Mouse (Mus musculus) heart, embryonic 11.5 days (tissue): ENCODE data around the gene Sppl2b. TPM values are rescaled to one million over a fixed set of nuclear protein-coding genes. Genes with fewer than 3 reads are reported as not detected.

ENCODE experiments used
- ATAC-seq: fragments of 200-750 bp; cut with Nextera tagmentation; replicated peaks from 2 replicates; pipeline ENCODE4 v1.8.0; 2017; ENCODE audit warnings: moderate library complexity; ENCODE audit not compliant: insufficient number of reproducible peaks, low FRiP score, low TSS enrichment
- H3K27ac ChIP-seq: fragments of 300-500 bp; sonication (generic); 2 replicates; pipeline ENCODE4 v1.5.1; 2014; ENCODE audit warnings: mild to moderate bottlenecking, low read depth, low read length
- H3K27me3 ChIP-seq: fragments of 300-500 bp; sonication (generic); 2 replicates; pipeline ENCODE4 v1.6.1; 2014; ENCODE audit warnings: mild to moderate bottlenecking, low read length, mixed read lengths; ENCODE audit not compliant: control insufficient read depth, insufficient read depth
- H3K36me3 ChIP-seq: fragments of 300-500 bp; sonication (generic); 2 replicates; pipeline ENCODE4 v1.6.1; 2014; ENCODE audit warnings: mild to moderate bottlenecking, low read length, moderate library complexity, mixed read lengths; ENCODE audit not compliant: control insufficient read depth, insufficient read depth
- H3K4me1 ChIP-seq: fragments of 300-500 bp; sonication (generic); 2 replicates; pipeline ENCODE4 v1.6.1; 2014; ENCODE audit warnings: low read length; ENCODE audit not compliant: control insufficient read depth, insufficient read depth
- H3K4me2 ChIP-seq: fragments of 300-500 bp; sonication (generic); 2 replicates; pipeline ENCODE4 v1.6.1; 2014; ENCODE audit warnings: mild to moderate bottlenecking, moderate library complexity
- H3K4me3 ChIP-seq: fragments of 300-500 bp; sonication (generic); 2 replicates; pipeline ENCODE4 v1.5.1; 2014; ENCODE audit warnings: low read depth, low read length
- H3K9ac ChIP-seq: fragments of 300-500 bp; sonication (generic); 2 replicates; pipeline ENCODE4 v1.6.1; 2014; ENCODE audit warnings: mild to moderate bottlenecking, low read depth, low read length, moderate library complexity
- H3K9me3 ChIP-seq: fragments of 300-500 bp; sonication (generic); replicated peaks from 2 replicates; pipeline ENCODE4 v1.6.1; 2016; ENCODE audit warnings: low read length; ENCODE audit not compliant: control insufficient read depth
- WGBS: fragments of 180-500 bp; shearing (Covaris S2); extraction: QIAGEN DNeasy Blood & Tissue Kit; methylation state at CpG from one replicate; pipeline ENCODE4 v1.1.7; 2014; ENCODE audit not compliant: insufficient replicate concordance; 5-methylcytosine and 5-hydroxymethylcytosine counted together
- polyA plus RNA-seq: library from polyadenylated mRNA; unstranded; fragments of >200 nt; fragmentation: Nextera tagmentation; extraction: Ambion mirVana; gene quantifications from 2 replicates; pipeline ENCODE4 v1.2.1, GENCODE M21; 2014

Gene Sppl2b
- polyA plus RNA-seq, 1 experiment from 2014 or later, result 26.3 TPM

DNA sequence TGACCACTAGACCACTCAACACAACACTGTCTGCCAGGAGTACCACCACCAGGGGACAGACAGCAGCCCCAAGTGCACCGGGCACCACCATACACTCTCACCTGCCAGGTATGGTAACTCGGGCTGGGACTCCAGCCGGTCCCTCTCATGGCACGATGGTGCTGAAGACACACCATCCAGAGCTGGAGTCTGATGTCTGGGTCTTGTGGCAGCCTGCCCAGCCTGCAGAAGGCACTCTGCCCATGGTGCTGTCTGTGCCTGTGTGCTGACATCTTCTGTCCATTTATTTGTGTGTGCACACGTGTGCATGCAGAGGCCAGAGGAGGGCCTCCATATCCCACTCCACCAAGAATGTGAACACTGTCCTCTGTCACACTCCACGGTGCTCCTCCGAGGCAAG, 40.0 kb downstream of the Sppl2b start:
- H3K27me3 ChIP-seq, result peaks cover 9% of the 10 kb centered on the region
- H3K4me3 ChIP-seq, result no peak overlapping the region
- no peak overlapping the region for H3K4me2 ChIP-seq
- no peak for ATAC-seq
- H3K27ac ChIP-seq, result no peak overlapping the region
- no peaks in the 10 kb centered on the region for H3K9me3 ChIP-seq
- peaks cover 15% of the 10 kb centered on the region for H3K4me1 ChIP-seq
- H3K36me3 ChIP-seq, result no peaks in the 10 kb centered on the region
- no peak overlapping the region for H3K9ac ChIP-seq
- 85% methylated on average over 7 of the region's 7 CpGs for WGBS

DNA sequence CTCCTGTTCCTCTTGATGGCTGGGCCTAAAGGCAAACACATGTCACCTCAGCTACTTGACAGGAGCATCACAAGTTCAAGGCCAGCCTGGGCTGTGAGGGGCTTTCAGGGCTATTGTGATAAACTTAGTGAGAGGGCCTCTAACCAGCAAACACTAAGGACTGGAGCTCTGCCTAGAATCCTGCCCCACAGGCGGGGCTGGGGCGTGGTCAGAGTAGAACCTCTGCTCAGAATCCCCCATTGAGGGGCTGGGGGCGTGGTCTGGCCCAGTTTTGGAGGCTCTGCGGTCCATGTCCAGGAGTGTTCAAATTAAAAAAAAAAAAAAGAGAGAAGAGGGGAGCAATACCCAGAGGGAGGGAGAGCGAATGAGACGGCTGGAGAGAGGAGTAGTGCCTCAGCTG, 40.6 kb downstream of the Sppl2b start:
- peaks cover 5% of the 10 kb centered on the region; the same call in 1 of the 2 replicates for H3K27me3 ChIP-seq
- H3K4me1 ChIP-seq, result peaks cover 15% of the 10 kb centered on the region
- H3K27ac ChIP-seq, result no peak overlapping the region
- WGBS, result 87% methylated on average over 6 of the region's 6 CpGs
- no peaks in the 10 kb centered on the region for H3K36me3 ChIP-seq
- ATAC-seq, result no peak
- H3K4me3 ChIP-seq, result no peak overlapping the region
- no peaks in the 10 kb centered on the region for H3K9me3 ChIP-seq
- H3K9ac ChIP-seq, result no peak overlapping the region
- no peak overlapping the region for H3K4me2 ChIP-seq

DNA sequence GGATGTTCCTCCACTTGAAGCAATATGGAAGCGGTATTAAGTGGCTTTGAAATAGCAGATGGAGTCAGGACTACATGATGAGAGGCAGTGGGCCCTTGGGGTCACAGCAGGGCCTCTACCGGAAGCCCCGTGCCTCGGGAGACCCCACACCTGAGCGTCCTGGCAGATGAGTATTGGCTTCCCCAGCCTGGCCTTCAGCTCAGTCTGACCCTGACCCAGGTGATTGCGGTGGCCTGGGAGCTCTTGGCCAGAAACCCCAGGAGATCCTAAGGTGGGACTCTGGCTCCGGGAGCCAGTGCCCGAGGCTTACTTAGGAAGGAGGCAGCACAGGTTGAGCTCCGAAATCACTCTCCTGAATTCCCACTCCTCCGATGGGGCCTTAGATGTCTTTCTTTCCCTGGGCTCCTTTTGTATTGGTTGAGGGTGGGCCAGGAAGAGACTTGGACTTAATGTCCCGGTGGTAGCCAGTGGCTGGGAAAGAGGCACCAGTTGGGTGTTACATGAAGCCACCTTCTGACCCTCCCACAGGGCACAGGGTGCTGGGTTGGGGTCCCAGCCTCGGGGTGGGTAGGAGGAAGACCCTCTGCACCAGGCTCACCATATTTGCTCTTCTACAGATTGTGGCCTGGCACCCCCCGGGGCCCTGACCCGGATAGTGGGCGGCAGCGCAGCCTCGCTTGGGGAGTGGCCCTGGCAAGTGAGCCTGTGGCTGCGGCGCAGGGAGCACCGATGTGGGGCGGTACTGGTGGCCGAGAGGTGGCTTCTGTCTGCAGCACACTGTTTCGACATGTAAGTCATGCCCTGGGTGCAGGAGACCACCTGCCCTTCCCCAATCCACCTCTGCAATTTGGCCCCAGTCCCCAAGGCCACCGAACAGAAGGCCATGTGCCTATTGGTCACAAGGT, 41.8 kb downstream of the Sppl2b start:
- H3K4me3 ChIP-seq, result no peak overlapping the region
- peaks cover 15% of the 10 kb centered on the region for H3K4me1 ChIP-seq
- H3K9me3 ChIP-seq, result no peaks in the 10 kb centered on the region
- H3K27ac ChIP-seq, result no peak overlapping the region
- peak overlapping the region; percentile 56; the same call in 1 of the 2 replicates for H3K4me2 ChIP-seq
- 64% methylated on average over 24 of the region's 24 CpGs for WGBS
- no peaks in the 10 kb centered on the region for H3K36me3 ChIP-seq
- ATAC-seq, result no peak
- H3K9ac ChIP-seq, result no peak overlapping the region
- H3K27me3 ChIP-seq, result peaks cover 4% of the 10 kb centered on the region; the same call in 1 of the 2 replicates

DNA sequence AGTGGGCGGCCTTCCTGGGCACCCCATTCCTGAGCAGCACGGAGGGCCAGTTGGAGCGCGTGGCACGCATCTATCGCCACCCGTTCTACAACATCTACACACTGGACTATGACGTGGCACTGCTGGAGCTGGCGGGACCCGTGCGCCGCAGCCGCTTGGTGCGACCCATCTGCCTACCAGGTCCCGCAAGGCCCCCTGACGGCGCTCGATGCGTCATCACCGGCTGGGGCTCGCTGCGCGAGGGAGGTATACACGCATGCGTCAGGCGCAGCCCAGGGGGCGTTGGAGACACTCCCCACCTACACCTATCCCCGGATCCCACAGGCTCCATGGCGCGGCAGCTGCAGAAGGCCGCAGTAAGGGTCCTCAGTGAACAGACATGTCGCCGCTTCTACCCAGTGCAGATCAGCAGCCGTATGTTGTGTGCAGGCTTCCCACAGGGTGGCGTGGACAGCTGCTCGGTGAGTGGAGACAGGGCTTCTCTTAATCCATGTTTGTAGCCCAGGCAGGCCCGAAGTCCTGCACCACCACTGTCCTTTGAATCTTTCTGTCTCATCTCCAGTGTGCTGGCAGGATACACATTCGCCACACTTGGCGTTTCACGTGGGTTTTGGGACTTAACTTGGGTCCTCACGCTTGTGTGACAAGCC, 42.9 kb downstream of the Sppl2b start:
- Histone ChIP-seq H3K4me3 (no peak overlapping the region), H3K9ac (peak overlapping the region; percentile 56)

DNA sequence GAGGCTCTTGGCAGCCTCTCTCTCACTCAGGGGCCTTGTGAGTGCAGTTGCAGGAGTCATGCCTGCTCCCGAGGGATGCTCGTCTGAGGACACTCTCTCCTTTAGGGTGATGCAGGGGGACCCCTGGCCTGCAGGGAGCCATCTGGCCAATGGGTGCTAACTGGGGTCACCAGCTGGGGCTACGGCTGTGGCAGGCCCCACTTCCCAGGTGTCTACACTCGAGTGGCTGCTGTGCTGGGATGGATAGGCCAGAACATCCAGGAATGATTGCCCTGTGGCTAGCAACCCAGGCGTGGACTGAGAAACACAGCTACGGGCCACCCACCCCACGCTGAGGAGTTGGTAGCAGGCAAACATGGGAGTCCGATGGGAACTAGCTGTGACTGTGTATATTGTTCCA, 44.0 kb downstream of the Sppl2b start:
- Histone ChIP-seq H3K4me1 (peaks cover 15% of the 10 kb centered on the region), H3K27me3 (peaks cover 4% of the 10 kb centered on the region; the same call in 1 of the 2 replicates), H3K9me3 (no peaks in the 10 kb centered on the region), H3K4me2 (peak overlapping the region; percentile 98; the same call in 1 of the 2 replicates), H3K27ac (no peak overlapping the region), H3K4me3 (peak overlapping the region; percentile 86; the same call in 1 of the 2 replicates), H3K9ac (no peak overlapping the region), H3K36me3 (peaks cover 15% of the 10 kb centered on the region)
- 90% methylated on average over 8 of the region's 8 CpGs for WGBS
- ATAC-seq, result no peak

More for the DNA sequence above, 42.9 kb downstream of the Sppl2b start:
- Histone ChIP-seq H3K4me1 (peaks cover 15% of the 10 kb centered on the region), H3K4me2 (peak overlapping the region; percentile 56), H3K36me3 (peaks cover 6% of the 10 kb centered on the region; the same call in 1 of the 2 replicates), H3K9me3 (no peaks in the 10 kb centered on the region), H3K27me3 (peaks cover 4% of the 10 kb centered on the region; the same call in 1 of the 2 replicates), H3K27ac (no peak overlapping the region)
- no peak for ATAC-seq
- 27% methylated on average over 41 of the region's 41 CpGs for WGBS

DNA sequence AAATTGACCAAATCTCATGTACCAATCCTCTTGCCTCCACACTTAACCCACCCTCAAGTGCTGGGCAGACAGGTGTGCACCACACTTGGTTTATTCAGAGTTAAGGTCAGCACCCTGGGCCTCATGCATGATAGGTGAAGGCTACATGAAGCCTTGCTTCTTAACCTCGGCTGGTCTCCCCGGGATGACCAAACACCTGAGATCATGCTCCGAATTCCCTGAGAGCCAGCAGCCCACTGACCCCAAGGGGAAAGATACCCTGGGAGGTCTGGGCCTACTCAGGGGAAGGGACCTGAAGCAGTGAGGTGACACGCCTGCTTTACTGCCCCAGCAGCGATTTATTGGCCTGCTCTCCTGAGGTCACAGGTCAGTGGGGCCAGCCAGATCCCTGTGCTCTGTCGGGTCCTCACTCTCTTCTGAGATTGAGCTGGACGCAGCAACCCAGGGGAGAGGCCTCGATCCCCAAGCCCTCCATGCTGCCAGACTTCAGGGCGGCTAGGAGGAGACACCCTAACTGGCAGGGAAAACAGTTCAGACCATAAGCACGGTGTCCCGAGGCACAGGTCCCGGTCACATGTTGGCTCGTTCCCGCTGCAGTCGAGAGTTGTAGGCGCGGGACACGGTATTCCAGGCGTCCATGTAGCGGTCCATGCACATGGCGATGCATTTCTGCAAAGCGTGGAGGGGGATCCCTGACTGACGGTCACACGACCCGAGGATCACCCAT, 44.7 kb downstream of the Sppl2b start:
- ATAC-seq, result no peak
- H3K27ac ChIP-seq, result peak overlapping the region; percentile 69; the same call in 1 of the 2 replicates
- H3K4me2 ChIP-seq, result peak overlapping the region; percentile 98
- no peaks in the 10 kb centered on the region for H3K9me3 ChIP-seq
- peak overlapping the region; percentile 85 for H3K9ac ChIP-seq
- peaks cover 15% of the 10 kb centered on the region for H3K4me1 ChIP-seq
- H3K4me3 ChIP-seq, result peak overlapping the region; percentile 86
- peaks cover 21% of the 10 kb centered on the region for H3K36me3 ChIP-seq
- peaks cover 4% of the 10 kb centered on the region; the same call in 1 of the 2 replicates for H3K27me3 ChIP-seq
- WGBS, result 17% methylated on average over 25 of the region's 25 CpGs

DNA sequence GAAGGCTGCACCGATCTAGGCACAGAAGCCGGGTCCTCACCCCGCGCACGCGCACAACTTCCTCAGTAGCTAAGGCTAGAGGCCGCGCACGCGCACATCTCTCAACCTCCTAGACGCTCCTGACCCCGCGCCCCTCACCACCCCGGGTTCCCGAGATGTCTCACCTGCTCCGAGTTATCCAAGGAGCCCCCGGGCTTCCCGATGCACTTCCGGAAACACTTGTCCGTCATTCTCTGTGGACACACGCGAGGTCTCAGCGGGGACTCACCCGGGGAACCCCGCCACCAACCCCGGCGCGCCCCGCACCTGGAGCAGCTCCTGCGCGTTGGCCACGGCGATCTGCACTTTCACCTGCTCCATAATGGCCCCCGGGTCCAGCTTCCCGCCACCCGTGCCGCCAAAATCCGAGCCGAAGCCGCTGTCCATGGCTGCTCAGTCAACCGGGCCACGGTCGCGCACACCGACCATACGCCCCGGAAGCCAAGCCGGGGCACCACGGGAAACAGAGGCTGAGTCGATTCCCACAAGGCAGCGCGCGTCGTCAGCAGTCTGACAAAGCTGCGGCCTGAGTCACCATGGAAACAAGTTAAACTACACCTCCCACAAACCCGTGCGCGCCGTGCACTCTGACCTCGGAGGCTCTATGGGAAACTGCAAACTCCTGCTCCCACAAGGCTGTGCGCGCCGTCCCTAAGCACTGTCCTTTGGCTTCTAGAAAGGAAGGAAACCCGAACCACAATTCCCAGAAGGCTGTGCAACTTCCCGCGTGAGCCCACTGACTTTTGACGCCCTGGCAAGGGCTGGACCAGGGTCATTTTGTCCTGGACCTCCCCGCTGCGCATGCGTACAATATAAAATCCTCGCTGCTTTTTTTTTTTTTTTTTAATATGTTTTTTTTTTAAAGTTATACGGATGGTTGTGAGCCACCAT, 45.5 kb downstream of the Sppl2b start, which contains the start of gene Timm13:
Gene Timm13, minus strand, starts transcription at position 652 of the 930 bp plus-strand sequence.
- peak within 1 kb of the TSS; percentile 86 for H3K4me3 ChIP-seq
- H3K9ac ChIP-seq, result peak within 1 kb of the TSS; percentile 85
- peaks cover 15% of the 10 kb centered on the region for H3K4me1 ChIP-seq
- WGBS, result under 1% methylated on average over 72 of the region's 72 CpGs
- peak within 1 kb of the TSS; percentile 69 for H3K27ac ChIP-seq
- H3K4me2 ChIP-seq, result peak within 1 kb of the TSS; percentile 98
- H3K27me3 ChIP-seq, result peaks cover 4% of the 10 kb centered on the region; the same call in 1 of the 2 replicates
- H3K9me3 ChIP-seq, result no peaks in the 10 kb centered on the region
- H3K36me3 ChIP-seq, result peaks cover 21% of the 10 kb centered on the region
- peak; percentile 91 for ATAC-seq
